Mouse (Mus musculus): ENCODE measurements around the gene Ajm1. TPM values are rescaled to one million over a fixed set of nuclear protein-coding genes. Genes with fewer than 3 reads are reported as not detected.

Ajm1 gene
- polyA plus RNA-seq, 1 experiment, result 257 TPM

- Histone ChIP-seq H3K27ac (ENCODE audit: insufficient read depth, low read length) (no peak within 1 kb of the TSS), H3K27me3 (ENCODE audit: control insufficient read depth, insufficient read depth, low read length) (no peaks in the 10 kb centered on the region), H3K4me3 (replicated peaks; ENCODE audit: insufficient read depth, low read depth, low read length) (no peak within 1 kb of the TSS), H3K4me1 (ENCODE audit: control insufficient read depth, insufficient read depth, low read length) (peaks cover 11% of the 10 kb centered on the region)
- no peak for DNase-seq
- 90% methylated on average over 3 of the region's 3 CpGs for WGBS
- no peak for TF ChIP-seq POLR2A (IDR thresholded peaks at IDR 0.05; ENCODE audit: borderline replicate concordance, insufficient read depth, low read length)
- TF ChIP-seq CTCF (IDR thresholded peaks at IDR 0.05; ENCODE audit: borderline replicate concordance, insufficient read depth, low read depth, low read length), result no peak
These were observed 36.0 kb upstream of the Ajm1 start, which contains the start of gene Ccdc183 for GRCm38 (mm10) chr2:25617578-25617977. Ccdc183 (minus strand) TSS chr2:25617678.

GRCm38 (mm10) chr2:25616398-25616797 lies 34.8 kb upstream of the Ajm1 start:
- no peak for DNase-seq
- H3K27me3 ChIP-seq (ENCODE audit: control insufficient read depth, insufficient read depth, low read length), result no peaks in the 10 kb centered on the region
- WGBS, result 3% methylated on average over 22 of the region's 22 CpGs
- peaks cover 11% of the 10 kb centered on the region for H3K4me1 ChIP-seq (ENCODE audit: control insufficient read depth, insufficient read depth, low read length)
- H3K27ac ChIP-seq (ENCODE audit: insufficient read depth, low read length), result no peak overlapping the region
- TF ChIP-seq POLR2A (IDR thresholded peaks at IDR 0.05; ENCODE audit: borderline replicate concordance, insufficient read depth, low read length), result no peak
- no peak for TF ChIP-seq CTCF (IDR thresholded peaks at IDR 0.05; ENCODE audit: borderline replicate concordance, insufficient read depth, low read depth, low read length)
- no peak overlapping the region for H3K4me3 ChIP-seq (replicated peaks; ENCODE audit: insufficient read depth, low read depth, low read length)

GRCm38 (mm10) chr2:25608671-25609070 lies 27.1 kb upstream of the Ajm1 start:
- TF ChIP-seq CTCF (IDR thresholded peaks at IDR 0.05; ENCODE audit: borderline replicate concordance, insufficient read depth, low read depth, low read length) (no peak), POLR2A (IDR thresholded peaks at IDR 0.05; ENCODE audit: borderline replicate concordance, insufficient read depth, low read length) (no peak)
- peak in 1 of 2 experiments; percentile 45 for DNase-seq
- Histone ChIP-seq H3K4me3 (replicated peaks; ENCODE audit: insufficient read depth, low read depth, low read length) (peak overlapping the region; percentile 95), H3K4me1 (ENCODE audit: control insufficient read depth, insufficient read depth, low read length) (no peaks in the 10 kb centered on the region; the same call in 1 of the 2 replicates), H3K27me3 (ENCODE audit: control insufficient read depth, insufficient read depth, low read length) (no peaks in the 10 kb centered on the region), H3K27ac (ENCODE audit: insufficient read depth, low read length) (peak overlapping the region; percentile 15; the same call in 1 of the 2 replicates)
- 63% methylated on average over 10 of the region's 10 CpGs for WGBS

DNA sequence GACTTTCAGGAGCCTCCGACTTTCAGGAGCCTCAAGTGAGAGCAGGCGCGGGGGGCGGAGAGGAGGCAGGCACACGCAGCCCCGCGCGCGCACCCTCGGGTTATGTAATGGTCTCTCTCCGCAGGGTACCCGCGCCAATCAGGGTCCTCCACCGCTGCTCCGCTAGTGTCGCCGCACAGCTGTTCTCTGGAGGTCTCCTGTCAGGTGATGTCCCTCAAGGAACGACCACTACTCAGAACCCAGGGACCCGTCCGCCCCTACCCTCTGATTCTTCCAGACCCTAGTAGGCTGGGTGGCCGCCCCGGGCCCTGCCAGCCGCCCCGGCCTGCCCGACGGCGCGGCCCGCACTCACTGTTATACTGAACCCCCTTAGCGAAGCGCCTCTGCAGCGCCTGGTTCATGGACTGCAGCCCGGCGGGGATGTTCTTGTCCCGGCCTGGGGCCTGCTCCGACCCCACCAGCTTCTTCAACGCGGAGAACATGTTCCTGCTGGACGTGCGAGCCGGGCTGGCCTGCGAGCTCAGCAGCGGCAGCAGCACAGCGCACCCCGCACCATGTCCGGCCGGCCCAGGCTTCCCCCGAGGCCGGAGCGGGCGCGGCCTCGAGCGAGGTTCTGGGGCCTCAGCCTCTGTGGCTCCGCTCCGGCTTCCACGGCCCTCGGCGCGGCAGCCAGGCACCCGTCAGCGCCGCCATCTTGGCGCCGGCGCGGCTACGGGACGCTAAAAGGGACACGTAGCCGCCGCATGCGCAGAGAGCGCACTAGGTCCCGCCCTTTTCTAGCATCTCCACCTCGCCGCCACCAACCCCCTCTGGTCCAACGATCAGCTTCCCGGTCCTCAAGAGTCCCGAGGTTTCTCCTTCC lies 26.4 kb upstream of the Ajm1 start, which contains the start of gene Rabl6:
Rabl6 (minus strand) TSS at position 761 of the 862 bp plus-strand sequence.
- WGBS, result under 1% methylated on average over 74 of the region's 80 CpGs
- Histone ChIP-seq H3K27ac (ENCODE audit: insufficient read depth, low read length) (peak within 1 kb of the TSS; percentile 97), H3K4me3 (replicated peaks; ENCODE audit: insufficient read depth, low read depth, low read length) (peak within 1 kb of the TSS; percentile 95), H3K4me1 (ENCODE audit: control insufficient read depth, insufficient read depth, low read length) (peaks cover 2% of the 10 kb centered on the region), H3K27me3 (ENCODE audit: control insufficient read depth, insufficient read depth, low read length) (no peaks in the 10 kb centered on the region)
- TF ChIP-seq POLR2A (IDR thresholded peaks at IDR 0.05; ENCODE audit: borderline replicate concordance, insufficient read depth, low read length) (peak; percentile 74; the same call in 1 of the 2 replicates), CTCF (IDR thresholded peaks at IDR 0.05; ENCODE audit: borderline replicate concordance, insufficient read depth, low read depth, low read length) (no peak)
- peak; percentile 92 to 94 for DNase-seq

- no peaks in the 10 kb centered on the region for H3K27me3 ChIP-seq (ENCODE audit: control insufficient read depth, insufficient read depth, low read length)
- no peak overlapping the region for H3K4me3 ChIP-seq (replicated peaks; ENCODE audit: insufficient read depth, low read depth, low read length)
- 14% methylated on average over 5 of the region's 5 CpGs for WGBS
- TF ChIP-seq CTCF (IDR thresholded peaks at IDR 0.05; ENCODE audit: borderline replicate concordance, insufficient read depth, low read depth, low read length), result no peak
- TF ChIP-seq POLR2A (IDR thresholded peaks at IDR 0.05; ENCODE audit: borderline replicate concordance, insufficient read depth, low read length), result no peak
- H3K4me1 ChIP-seq (ENCODE audit: control insufficient read depth, insufficient read depth, low read length), result peaks cover 16% of the 10 kb centered on the region
- H3K27ac ChIP-seq (ENCODE audit: insufficient read depth, low read length), result peak overlapping the region; percentile 2; the same call in 1 of the 2 replicates
- peak; percentile 50 to 55 for DNase-seq
These were observed 21.0 kb upstream of the Ajm1 start for GRCm38 (mm10) chr2:25602526-25602925.

- TF ChIP-seq CTCF (IDR thresholded peaks at IDR 0.05; ENCODE audit: borderline replicate concordance, insufficient read depth, low read depth, low read length) (no peak), POLR2A (IDR thresholded peaks at IDR 0.05; ENCODE audit: borderline replicate concordance, insufficient read depth, low read length) (no peak)
- 49% methylated on average over 2 of the region's 2 CpGs for WGBS
- no peak for DNase-seq
These were observed 18.5 kb upstream of the Ajm1 start for GRCm38 (mm10) chr2:25600037-25600436.

DNA sequence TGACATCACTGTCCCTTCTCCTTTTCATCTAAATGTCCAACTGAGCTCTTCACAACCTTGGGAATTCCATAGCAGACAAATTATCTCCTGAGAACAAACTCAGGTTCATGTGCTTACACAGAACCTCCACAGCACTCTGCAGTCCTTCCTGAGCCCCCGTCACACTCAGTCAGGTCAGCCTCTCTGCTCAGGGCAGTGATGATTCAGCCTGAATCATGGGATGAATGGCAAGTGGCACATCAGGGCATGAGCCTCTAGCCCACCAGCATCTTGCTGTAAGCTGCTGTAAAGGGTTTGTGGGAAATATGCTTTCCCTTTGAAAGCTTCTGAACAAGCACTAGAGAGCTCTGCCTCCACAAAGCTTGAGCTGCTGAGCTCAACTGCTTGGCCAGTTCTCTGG lies 17.2 kb upstream of the Ajm1 start:
- TF ChIP-seq CTCF (IDR thresholded peaks at IDR 0.05; ENCODE audit: borderline replicate concordance, insufficient read depth, low read depth, low read length), result no peak
- no peak for TF ChIP-seq POLR2A (IDR thresholded peaks at IDR 0.05; ENCODE audit: borderline replicate concordance, insufficient read depth, low read length)
- Histone ChIP-seq H3K4me3 (replicated peaks; ENCODE audit: insufficient read depth, low read depth, low read length) (no peak overlapping the region), H3K27ac (ENCODE audit: insufficient read depth, low read length) (no peak overlapping the region), H3K27me3 (ENCODE audit: control insufficient read depth, insufficient read depth, low read length) (no peaks in the 10 kb centered on the region), H3K4me1 (ENCODE audit: control insufficient read depth, insufficient read depth, low read length) (peaks cover 16% of the 10 kb centered on the region)
- WGBS, result 97% methylated on average over 1 of the region's 1 CpGs
- no peak for DNase-seq

More at GRCm38 (mm10) chr2:25600037-25600436, 18.5 kb upstream of the Ajm1 start:
- Histone ChIP-seq H3K27me3 (ENCODE audit: control insufficient read depth, insufficient read depth, low read length) (no peaks in the 10 kb centered on the region), H3K4me1 (ENCODE audit: control insufficient read depth, insufficient read depth, low read length) (peaks cover 16% of the 10 kb centered on the region), H3K27ac (ENCODE audit: insufficient read depth, low read length) (no peak overlapping the region), H3K4me3 (replicated peaks; ENCODE audit: insufficient read depth, low read depth, low read length) (no peak overlapping the region)

All from cerebellum, adult 2 months (tissue).